Mouse (Mus musculus) C2C12 (cell line): Measurements from ENCODE around the gene Spaar.

Source experiments
- CEBPB ChIP-seq: IDR thresholded peaks from one replicate; pipeline ENCODE4 v1.6.1; 2011; ENCODE audit warnings: low read depth, mild to moderate bottlenecking, control low read depth, moderate library complexity
- CTCF ChIP-seq: IDR thresholded peaks from one replicate; pipeline ENCODE4 v1.5.1; 2011; ENCODE audit not compliant: control insufficient read depth, insufficient read depth, insufficient read length
- FOSL1 ChIP-seq: IDR thresholded peaks from one replicate; pipeline ENCODE4 v1.8.0; 2011; ENCODE audit warnings: mild to moderate bottlenecking, low read length; ENCODE audit not compliant: poor library complexity, insufficient read depth, severe bottlenecking
- MAX ChIP-seq: IDR thresholded peaks from one replicate; pipeline ENCODE4 v1.6.1; 2011; ENCODE audit warnings: mild to moderate bottlenecking, control low read depth
- MYOD1 ChIP-seq: IDR thresholded peaks from one replicate; pipeline ENCODE4 v1.6.1; 2011; ENCODE audit warnings: low read depth; ENCODE audit not compliant: control insufficient read depth, insufficient read length
- MYOG ChIP-seq: IDR thresholded peaks from one replicate; pipeline ENCODE4 v1.6.1; 2011; ENCODE audit not compliant: control insufficient read depth, insufficient read length; ENCODE audit errors: extremely low read depth
- USF1 ChIP-seq: IDR thresholded peaks from one replicate; pipeline ENCODE4 v1.6.1; 2011; ENCODE audit warnings: low read depth, mild to moderate bottlenecking, control low read depth, moderate library complexity

GRCm38 (mm10) chr4:43703851-43704250 is 26.0 kb upstream of the Spaar start:
- TF ChIP-seq MAX (no peak), CTCF (no peak), USF1 (no peak), MYOG (no peak), MYOD1 (no peak), CEBPB (no peak), FOSL1 (no peak)
